Mouse (Mus musculus): ENCODE results near the gene Dnm3. TPM values are rescaled to one million over a fixed set of nuclear protein-coding genes. Genes with fewer than 3 reads are reported as not detected.

Gene Dnm3
- polyA plus RNA-seq, 1 experiment from 2014 or later, result 1.6 TPM

DNA sequence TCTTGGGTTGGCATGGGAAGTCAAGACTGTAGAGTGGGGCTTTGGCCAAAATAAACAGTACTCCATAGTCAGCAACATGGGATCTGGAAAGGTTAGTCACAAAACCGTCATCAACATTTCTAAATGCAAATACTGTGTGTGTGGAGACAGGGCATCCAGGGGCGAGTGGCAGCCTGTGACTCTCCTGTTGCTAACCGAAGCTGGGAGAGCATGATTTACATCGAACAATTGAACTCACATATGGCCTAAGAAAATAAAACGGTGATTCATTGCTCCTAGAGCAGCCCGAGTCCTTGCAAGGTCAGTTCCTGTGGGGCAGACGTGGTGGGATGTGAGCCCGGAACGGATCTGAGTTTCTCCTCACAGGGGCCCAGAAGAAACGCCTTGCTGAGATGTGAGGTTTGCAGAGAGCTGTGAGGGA, 401.2 kb downstream of the Dnm3 start:
- H3K36me3 ChIP-seq (ENCODE audit: control insufficient read depth, insufficient read depth, low read length), result no peaks in the 10 kb centered on the region
- no peak for ATAC-seq (ENCODE audit: insufficient number of reproducible peaks, insufficient read depth, low FRiP score, low read depth)
- no peak overlapping the region for H3K4me2 ChIP-seq (ENCODE audit: low read length)
- H3K4me1 ChIP-seq (ENCODE audit: control insufficient read depth in 2 of 2, insufficient read depth in 2 of 2, low read length in 2 of 2), result peaks cover 0 to 3% of the 10 kb centered on the region in 2 experiments; a peak in 1 of 4 replicates
- H3K9me3 ChIP-seq (ENCODE audit: control insufficient read depth, low read length), result no peaks in the 10 kb centered on the region
- no peaks in the 10 kb centered on the region for H3K27me3 ChIP-seq (ENCODE audit: control insufficient read depth, insufficient read depth, low read length)
- peak overlapping the region; percentile 74 to 79 for H3K27ac ChIP-seq (replicated peaks in 1 of 2; ENCODE audit: control insufficient read depth in 1 of 2, insufficient read depth in 1 of 2, low read depth in 2 of 2, low read length in 2 of 2)
- no peak overlapping the region for H3K4me3 ChIP-seq (ENCODE audit: control insufficient read depth in 1 of 2, insufficient read depth in 1 of 2, low read depth in 1 of 2, low read length in 2 of 2)
- WGBS, result 50% methylated on average over 10 of the region's 10 CpGs
- H3K9ac ChIP-seq (ENCODE audit: low read length), result no peak overlapping the region

DNA sequence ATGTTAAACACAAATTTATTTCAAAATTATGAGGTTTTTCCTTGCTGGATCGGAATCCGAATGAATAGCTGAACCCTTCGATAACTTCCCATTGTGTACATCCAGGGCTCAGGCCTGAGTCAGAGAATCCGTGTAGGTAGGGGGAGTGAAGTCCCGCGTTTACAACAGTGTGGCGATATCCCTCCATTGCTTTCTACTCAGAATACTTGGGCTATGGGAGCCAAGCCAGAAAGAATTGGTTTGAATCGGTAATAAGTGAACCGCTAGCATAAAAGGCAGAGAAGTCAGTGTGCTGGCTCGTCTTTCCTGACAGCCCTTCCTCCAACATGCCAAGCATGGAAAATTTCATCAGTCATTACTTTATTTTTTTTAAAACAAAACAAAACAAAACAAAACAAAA, 402.0 kb downstream of the Dnm3 start:
- no peak overlapping the region for H3K4me2 ChIP-seq (ENCODE audit: low read length)
- no peak overlapping the region for H3K4me3 ChIP-seq (ENCODE audit: control insufficient read depth in 1 of 2, insufficient read depth in 1 of 2, low read depth in 1 of 2, low read length in 2 of 2)
- WGBS, result 82% methylated on average over 10 of the region's 10 CpGs
- H3K9me3 ChIP-seq (ENCODE audit: control insufficient read depth, low read length), result no peaks in the 10 kb centered on the region
- no peak overlapping the region for H3K9ac ChIP-seq (ENCODE audit: low read length)
- ATAC-seq (ENCODE audit: insufficient number of reproducible peaks, insufficient read depth, low FRiP score, low read depth), result no peak
- H3K27me3 ChIP-seq (ENCODE audit: control insufficient read depth, insufficient read depth, low read length), result no peaks in the 10 kb centered on the region
- H3K36me3 ChIP-seq (ENCODE audit: control insufficient read depth, insufficient read depth, low read length), result no peaks in the 10 kb centered on the region
- H3K27ac ChIP-seq (replicated peaks in 1 of 2; ENCODE audit: control insufficient read depth in 1 of 2, insufficient read depth in 1 of 2, low read depth in 2 of 2, low read length in 2 of 2), result peak overlapping the region; percentile 51 to 68; a peak in 3 of 4 replicates
- peaks cover 0 to 3% of the 10 kb centered on the region in 2 experiments; a peak in 1 of 4 replicates for H3K4me1 ChIP-seq (ENCODE audit: control insufficient read depth in 2 of 2, insufficient read depth in 2 of 2, low read length in 2 of 2)

DNA sequence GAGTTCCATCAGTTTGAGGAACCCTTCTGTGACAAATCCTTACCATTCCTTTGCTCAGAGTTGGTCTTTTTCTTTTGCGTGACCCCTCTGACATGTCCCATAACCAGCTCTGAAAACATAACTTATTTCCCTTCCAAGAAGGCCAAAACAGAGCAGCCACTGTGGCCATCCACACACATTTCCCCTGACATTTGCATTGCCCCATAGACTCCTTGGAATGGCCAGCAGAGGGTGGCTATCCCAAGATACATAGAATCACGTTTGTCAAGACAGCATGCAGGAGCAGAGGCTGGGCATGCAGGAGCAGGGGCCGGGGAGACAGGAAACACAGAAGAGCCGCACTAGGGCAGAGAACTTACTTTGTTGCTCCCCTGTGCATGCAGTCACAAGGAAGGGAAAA, 402.4 kb downstream of the Dnm3 start:
- no peaks in the 10 kb centered on the region for H3K9me3 ChIP-seq (ENCODE audit: control insufficient read depth, low read length)
- H3K4me3 ChIP-seq (ENCODE audit: control insufficient read depth in 1 of 2, insufficient read depth in 1 of 2, low read depth in 1 of 2, low read length in 2 of 2), result no peak overlapping the region
- H3K4me1 ChIP-seq (ENCODE audit: control insufficient read depth in 2 of 2, insufficient read depth in 2 of 2, low read length in 2 of 2), result peaks cover 0 to 3% of the 10 kb centered on the region in 2 experiments; a peak in 1 of 4 replicates
- no peaks in the 10 kb centered on the region for H3K36me3 ChIP-seq (ENCODE audit: control insufficient read depth, insufficient read depth, low read length)
- no peak for ATAC-seq (ENCODE audit: insufficient number of reproducible peaks, insufficient read depth, low FRiP score, low read depth)
- H3K4me2 ChIP-seq (ENCODE audit: low read length), result no peak overlapping the region
- H3K27me3 ChIP-seq (ENCODE audit: control insufficient read depth, insufficient read depth, low read length), result no peaks in the 10 kb centered on the region
- peak overlapping the region; percentile 51 to 68; a peak in 2 of 4 replicates for H3K27ac ChIP-seq (replicated peaks in 1 of 2; ENCODE audit: control insufficient read depth in 1 of 2, insufficient read depth in 1 of 2, low read depth in 2 of 2, low read length in 2 of 2)
- no peak overlapping the region for H3K9ac ChIP-seq (ENCODE audit: low read length)
- 76% methylated on average over 4 of the region's 4 CpGs for WGBS

DNA sequence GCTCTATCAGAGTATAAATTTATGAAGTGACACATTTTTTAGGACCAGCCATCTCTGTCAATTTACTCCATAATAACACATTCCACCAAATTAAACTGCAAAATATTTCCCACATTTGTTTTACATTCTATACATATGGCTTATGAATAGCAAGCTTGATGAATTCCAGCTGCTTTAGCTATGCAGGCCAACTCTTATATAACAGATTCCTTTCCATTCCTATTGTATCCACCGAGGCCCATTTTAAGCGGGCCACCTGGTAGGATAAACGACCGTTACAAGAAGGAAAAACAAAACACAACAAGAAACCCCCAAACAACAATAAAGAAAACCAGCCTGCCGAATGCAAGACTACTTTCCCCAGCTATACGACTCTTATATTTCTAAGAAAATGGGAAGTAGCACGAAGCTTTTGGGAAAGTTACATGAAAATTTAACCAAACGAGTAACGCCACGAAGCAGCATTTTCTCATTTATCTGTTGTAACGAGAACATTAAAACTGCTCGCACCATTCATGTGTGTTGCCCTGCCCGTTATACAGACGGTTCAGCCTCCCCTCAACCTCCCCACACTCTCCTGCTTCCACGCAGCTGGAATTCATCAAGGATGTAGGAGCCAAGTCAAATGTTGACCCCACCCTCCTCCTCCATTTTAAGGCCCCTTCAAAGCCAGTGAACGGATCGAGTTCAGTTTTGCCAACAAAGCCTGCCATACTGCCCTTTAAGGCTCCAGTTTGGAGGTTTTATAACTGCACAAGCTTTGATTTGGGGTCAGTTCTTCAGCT, 403.0 kb downstream of the Dnm3 start:
- H3K9ac ChIP-seq (ENCODE audit: low read length), result no peak overlapping the region
- peak overlapping the region in 1 of 2 experiments; percentile 51; a peak in 2 of 4 replicates for H3K27ac ChIP-seq (replicated peaks in 1 of 2; ENCODE audit: control insufficient read depth in 1 of 2, insufficient read depth in 1 of 2, low read depth in 2 of 2, low read length in 2 of 2)
- no peak for ATAC-seq (ENCODE audit: insufficient number of reproducible peaks, insufficient read depth, low FRiP score, low read depth)
- 77% methylated on average over 17 of the region's 17 CpGs for WGBS
- peaks cover 0 to 3% of the 10 kb centered on the region in 2 experiments; a peak in 1 of 4 replicates for H3K4me1 ChIP-seq (ENCODE audit: control insufficient read depth in 2 of 2, insufficient read depth in 2 of 2, low read length in 2 of 2)
- no peaks in the 10 kb centered on the region for H3K27me3 ChIP-seq (ENCODE audit: control insufficient read depth, insufficient read depth, low read length)
- no peaks in the 10 kb centered on the region for H3K36me3 ChIP-seq (ENCODE audit: control insufficient read depth, insufficient read depth, low read length)
- no peak overlapping the region for H3K4me3 ChIP-seq (ENCODE audit: control insufficient read depth in 1 of 2, insufficient read depth in 1 of 2, low read depth in 1 of 2, low read length in 2 of 2)
- no peaks in the 10 kb centered on the region for H3K9me3 ChIP-seq (ENCODE audit: control insufficient read depth, low read length)
- no peak overlapping the region for H3K4me2 ChIP-seq (ENCODE audit: low read length)

DNA sequence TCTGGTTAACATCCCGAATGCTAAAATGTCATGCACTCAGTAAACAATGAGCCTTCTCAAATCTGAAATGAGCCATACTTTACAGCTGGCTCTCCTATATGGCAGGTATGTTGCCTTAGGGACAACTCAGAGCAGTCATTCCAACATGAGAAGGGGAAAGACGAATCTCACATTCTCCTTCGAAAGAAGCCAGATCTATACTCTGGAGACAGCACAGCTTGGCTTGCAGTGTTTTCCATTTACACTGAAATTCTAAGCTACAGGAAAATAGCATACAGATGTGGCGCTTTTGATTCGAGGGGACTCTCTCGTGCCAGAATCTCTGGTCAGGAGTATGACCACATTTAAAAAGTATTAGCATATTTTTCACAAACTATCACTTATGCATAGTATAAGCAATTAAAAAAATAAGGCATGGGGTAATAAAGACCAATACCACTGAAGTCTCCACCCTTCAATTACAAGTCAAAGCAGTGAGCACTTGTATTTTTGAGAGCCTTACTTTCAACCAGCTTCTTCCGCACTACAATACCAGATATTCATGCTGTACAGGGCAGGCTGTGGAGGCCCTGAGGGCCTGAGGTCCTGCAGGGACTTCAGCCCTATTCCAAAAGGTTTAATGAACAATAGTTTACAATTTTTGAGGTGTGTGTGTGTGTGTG, 404.8 kb downstream of the Dnm3 start:
- Histone ChIP-seq H3K36me3 (ENCODE audit: control insufficient read depth, insufficient read depth, low read length) (no peaks in the 10 kb centered on the region), H3K4me2 (ENCODE audit: low read length) (no peak overlapping the region), H3K9me3 (ENCODE audit: control insufficient read depth, low read length) (no peaks in the 10 kb centered on the region), H3K27ac (replicated peaks in 1 of 2; ENCODE audit: control insufficient read depth in 1 of 2, insufficient read depth in 1 of 2, low read depth in 2 of 2, low read length in 2 of 2) (no peak overlapping the region), H3K27me3 (ENCODE audit: control insufficient read depth, insufficient read depth, low read length) (no peaks in the 10 kb centered on the region), H3K4me1 (ENCODE audit: control insufficient read depth in 2 of 2, insufficient read depth in 2 of 2, low read length in 2 of 2) (peaks cover 0 to 3% of the 10 kb centered on the region in 2 experiments; a peak in 1 of 4 replicates), H3K4me3 (ENCODE audit: control insufficient read depth in 1 of 2, insufficient read depth in 1 of 2, low read depth in 1 of 2, low read length in 2 of 2) (no peak overlapping the region), H3K9ac (ENCODE audit: low read length) (no peak overlapping the region)
- no peak for ATAC-seq (ENCODE audit: insufficient number of reproducible peaks, insufficient read depth, low FRiP score, low read depth)
- WGBS, result 73% methylated on average over 7 of the region's 7 CpGs

DNA sequence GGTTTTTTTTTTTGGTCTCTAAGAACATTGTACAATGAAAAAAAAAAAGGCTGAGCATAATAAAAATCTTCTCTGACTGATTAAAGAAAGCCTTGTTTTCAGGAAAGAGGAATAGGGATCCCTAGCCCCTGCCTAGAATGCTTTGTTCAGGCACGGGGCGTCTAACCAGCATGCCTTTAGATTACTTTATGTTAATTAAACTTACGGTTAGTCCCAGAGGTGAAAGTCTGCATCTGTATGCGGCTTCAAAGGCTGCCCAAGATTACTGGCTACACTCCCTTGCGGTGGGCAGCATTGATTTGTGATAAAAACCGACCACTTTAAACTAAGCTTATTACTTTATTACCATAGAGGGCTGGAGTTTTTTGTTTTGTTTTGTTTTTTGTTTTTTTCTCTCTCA, 424.2 kb downstream of the Dnm3 start:
- Histone ChIP-seq H3K9ac (ENCODE audit: low read length) (no peak overlapping the region), H3K4me3 (ENCODE audit: control insufficient read depth in 1 of 2, insufficient read depth in 1 of 2, low read depth in 1 of 2, low read length in 2 of 2) (no peak overlapping the region), H3K27ac (replicated peaks in 1 of 2; ENCODE audit: control insufficient read depth in 1 of 2, insufficient read depth in 1 of 2, low read depth in 2 of 2, low read length in 2 of 2) (no peak overlapping the region; a peak in 1 of 4 replicates), H3K36me3 (ENCODE audit: control insufficient read depth, insufficient read depth, low read length) (no peaks in the 10 kb centered on the region), H3K27me3 (ENCODE audit: control insufficient read depth, insufficient read depth, low read length) (no peaks in the 10 kb centered on the region), H3K4me2 (ENCODE audit: low read length) (no peak overlapping the region), H3K9me3 (ENCODE audit: control insufficient read depth, low read length) (no peaks in the 10 kb centered on the region), H3K4me1 (ENCODE audit: control insufficient read depth in 2 of 2, insufficient read depth in 2 of 2, low read length in 2 of 2) (no peaks in the 10 kb centered on the region)
- 49% methylated on average over 6 of the region's 6 CpGs for WGBS
- ATAC-seq (ENCODE audit: insufficient number of reproducible peaks, insufficient read depth, low FRiP score, low read depth), result no peak

DNA sequence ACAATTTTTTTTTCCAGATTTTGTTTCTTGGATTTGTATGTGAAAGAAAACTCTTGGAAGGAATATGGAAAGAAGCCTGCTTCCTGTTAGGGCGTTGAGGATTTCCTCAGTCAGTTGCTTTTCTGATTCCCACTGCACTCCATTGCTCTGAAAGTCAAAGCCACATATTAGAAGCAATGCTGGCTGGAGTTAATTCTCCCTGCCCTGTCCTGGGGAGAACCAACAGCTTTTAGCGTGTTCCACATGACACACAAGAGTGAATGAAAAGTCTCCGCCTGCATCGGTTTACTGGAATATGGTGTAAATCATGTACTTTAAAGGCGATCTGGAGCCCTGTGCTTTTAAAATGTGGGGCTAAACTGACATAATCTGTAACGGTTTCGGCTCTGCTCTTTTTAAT, 424.6 kb downstream of the Dnm3 start:
- Histone ChIP-seq H3K4me2 (ENCODE audit: low read length) (no peak overlapping the region), H3K27me3 (ENCODE audit: control insufficient read depth, insufficient read depth, low read length) (no peaks in the 10 kb centered on the region), H3K9ac (ENCODE audit: low read length) (no peak overlapping the region), H3K4me1 (ENCODE audit: control insufficient read depth in 2 of 2, insufficient read depth in 2 of 2, low read length in 2 of 2) (no peaks in the 10 kb centered on the region), H3K9me3 (ENCODE audit: control insufficient read depth, low read length) (no peaks in the 10 kb centered on the region), H3K36me3 (ENCODE audit: control insufficient read depth, insufficient read depth, low read length) (no peaks in the 10 kb centered on the region), H3K4me3 (ENCODE audit: control insufficient read depth in 1 of 2, insufficient read depth in 1 of 2, low read depth in 1 of 2, low read length in 2 of 2) (no peak overlapping the region), H3K27ac (replicated peaks in 1 of 2; ENCODE audit: control insufficient read depth in 1 of 2, insufficient read depth in 1 of 2, low read depth in 2 of 2, low read length in 2 of 2) (peak overlapping the region; percentile 53 to 56)
- ATAC-seq (ENCODE audit: insufficient number of reproducible peaks, insufficient read depth, low FRiP score, low read depth), result no peak
- WGBS, result 75% methylated on average over 7 of the region's 7 CpGs
